Mouse (Mus musculus) cerebellum, adult (tissue): ENCODE results near the gene Scd1.

Experiments used
- ATAC-seq: cut with Nextera tagmentation; 2 replicates; pipeline ENCODE4 v1.9.2; 2017; ENCODE audit warnings: mild to moderate bottlenecking, moderate library complexity, mixed read lengths; ENCODE audit not compliant: insufficient number of reproducible peaks, low FRiP score, low TSS enrichment

Scd1 gene

DNA sequence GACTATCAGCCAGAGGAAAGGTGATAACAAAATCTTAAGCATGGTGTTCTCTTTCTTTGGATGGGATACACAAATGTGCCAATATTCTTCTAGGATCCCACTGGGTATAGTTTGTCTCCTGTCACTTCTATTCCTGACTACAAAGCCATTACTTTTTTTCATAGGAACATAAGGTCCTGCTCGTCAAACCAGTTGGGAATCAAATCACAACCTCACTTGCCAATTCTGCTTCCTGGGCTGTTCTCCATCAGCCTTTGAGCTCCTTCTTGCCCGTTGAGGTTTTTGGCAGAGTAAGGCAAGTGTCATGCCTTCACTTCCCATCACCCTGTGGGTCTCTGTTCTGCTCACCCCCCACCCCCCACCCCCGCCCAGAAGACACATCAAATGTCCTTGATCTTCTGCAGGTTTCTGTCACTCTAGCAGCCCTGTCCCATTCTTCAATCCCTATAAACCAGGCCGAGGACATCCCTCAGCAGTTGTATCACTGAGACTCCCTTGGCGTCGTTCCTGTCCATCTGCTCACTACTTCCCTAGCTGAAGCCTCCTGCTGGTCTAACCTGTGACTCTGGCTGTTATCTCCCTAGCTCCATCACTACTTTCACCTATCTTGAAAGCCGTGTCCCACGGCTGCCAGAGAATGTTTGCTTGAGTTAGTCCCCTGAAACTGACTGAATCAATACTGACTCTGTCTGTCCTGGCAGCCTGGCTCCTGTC is 7.0 kb downstream of the Scd1 start:
- peak; percentile 79 for ATAC-seq

DNA sequence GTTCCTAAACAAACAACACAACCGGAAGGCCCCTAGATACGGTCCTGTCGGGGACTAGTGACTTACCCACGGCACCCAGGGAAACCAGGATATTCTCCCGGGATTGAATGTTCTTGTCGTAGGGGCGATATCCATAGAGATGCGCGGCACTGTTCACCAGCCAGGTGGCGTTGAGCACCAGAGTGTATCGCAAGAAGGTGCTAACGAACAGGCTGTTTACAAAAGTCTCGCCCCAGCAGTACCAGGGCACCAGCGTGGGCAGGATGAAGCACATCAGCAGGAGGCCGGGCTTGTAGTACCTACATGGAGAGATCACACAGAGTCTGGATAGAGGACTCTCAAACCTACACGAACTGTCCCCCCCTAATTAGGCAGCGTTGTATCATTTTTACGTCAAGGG is 7.6 kb downstream of the Scd1 start:
- ATAC-seq: peak; percentile 49; the same call in 1 of the 2 replicates

DNA sequence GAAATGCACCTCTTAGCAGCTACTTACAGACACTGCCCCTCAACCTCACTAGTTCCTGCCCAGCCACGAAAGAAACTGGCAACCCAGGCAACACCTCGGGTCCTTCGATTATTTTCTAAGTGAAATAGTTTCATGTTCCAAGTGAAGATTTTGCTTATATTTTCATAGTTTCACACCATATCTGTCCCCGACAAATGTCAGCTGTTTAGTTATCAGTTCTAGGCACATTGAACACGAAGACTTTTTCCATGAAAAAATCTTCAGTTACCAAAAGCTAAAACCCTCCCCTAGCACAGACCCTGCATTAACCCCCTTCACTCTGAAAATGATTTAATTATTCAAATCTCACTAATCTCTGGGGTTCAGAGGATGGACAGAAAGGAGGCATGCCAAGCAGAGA is 10.9 kb downstream of the Scd1 start:
- ATAC-seq: no peak

DNA sequence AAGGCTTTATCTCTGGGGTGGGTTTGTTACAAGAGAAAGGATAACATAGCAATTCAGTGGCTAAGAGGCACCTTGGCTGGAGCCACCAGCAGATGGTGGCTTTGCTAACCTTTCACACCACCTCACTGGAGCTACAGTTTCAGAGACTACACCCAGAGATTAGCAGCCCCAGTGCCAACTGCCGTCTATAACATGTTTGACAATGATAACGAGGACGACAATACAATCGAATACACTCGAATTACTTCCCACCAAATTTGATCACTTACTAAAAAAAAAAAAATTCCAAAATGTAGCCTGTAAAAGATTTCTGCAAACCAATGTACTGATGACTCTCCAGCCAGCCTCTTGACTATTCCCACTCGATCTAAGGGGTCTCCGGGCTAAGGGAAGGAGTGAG is 12.7 kb downstream of the Scd1 start:
- ATAC-seq: no peak

DNA sequence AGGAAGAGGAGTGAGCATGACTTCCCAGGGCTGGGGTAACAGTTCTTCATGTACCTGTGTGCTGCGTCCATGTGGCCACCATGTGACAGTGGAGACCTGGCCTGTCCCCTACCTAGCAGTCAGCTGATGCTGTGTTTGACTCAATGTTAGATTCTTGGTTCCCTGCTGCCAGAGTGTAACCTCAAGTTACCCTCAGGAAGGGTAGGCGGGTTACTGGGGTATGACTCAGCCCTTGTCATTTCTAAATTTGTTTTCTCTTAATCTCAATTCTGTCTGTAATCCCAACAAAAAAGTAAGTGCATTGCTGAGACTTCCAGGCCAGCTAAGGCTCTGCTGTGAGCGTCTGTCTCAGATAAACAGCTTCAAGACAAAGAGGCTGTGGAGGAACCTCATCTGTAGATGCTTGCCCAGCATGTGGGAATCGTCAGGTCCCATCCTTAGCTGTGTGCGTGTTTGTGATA is 13.7 kb downstream of the Scd1 start:
- no peak for ATAC-seq

DNA sequence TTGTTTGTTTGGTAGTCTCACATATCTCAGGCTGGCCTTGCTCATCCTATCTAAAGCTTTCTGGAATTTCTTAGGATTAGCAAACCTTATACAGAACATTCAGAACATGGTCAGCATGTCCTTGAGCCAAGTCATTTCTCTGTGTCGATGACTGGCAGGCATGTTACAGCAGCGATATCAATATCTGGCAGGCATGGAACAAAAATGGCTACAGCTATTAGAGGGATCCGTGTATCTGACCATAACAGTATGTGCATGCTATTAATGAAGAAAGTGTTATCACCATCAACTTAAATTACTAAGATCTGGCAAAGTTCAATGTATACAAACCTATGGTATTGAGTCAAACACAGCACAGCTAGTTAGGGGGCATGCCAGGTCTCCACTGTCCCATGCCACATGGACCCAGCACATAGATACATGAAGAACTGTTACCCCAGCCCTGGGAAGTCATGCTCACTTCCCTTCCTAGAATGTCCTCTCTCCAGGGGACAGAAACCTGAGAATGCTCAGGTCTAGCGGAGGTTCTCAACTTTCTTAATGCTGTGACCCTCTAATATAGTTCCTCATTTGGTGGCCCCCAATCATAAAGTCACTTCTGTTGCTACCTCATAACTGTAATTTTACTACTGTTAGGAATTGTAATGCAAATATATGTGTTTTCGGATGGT is 15.2 kb downstream of the Scd1 start:
- no peak for ATAC-seq

DNA sequence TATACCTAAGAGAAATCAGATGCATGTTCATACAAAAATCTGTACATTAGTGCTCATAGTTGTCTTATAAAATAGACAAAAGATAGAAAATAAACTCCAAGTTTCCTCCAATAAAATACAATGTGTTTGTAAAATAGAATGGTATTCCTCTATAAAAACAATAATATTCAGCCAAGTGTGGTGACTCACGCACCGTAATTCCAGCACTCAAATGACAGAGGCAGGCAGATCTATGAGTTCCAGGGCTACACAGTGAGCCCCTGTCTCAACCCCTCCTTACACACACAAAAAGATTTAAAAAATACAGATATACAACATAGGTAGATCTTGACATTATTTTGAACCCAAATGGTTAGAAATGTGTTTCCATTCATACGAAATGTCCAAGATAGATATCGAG is 15.8 kb downstream of the Scd1 start:
- no peak for ATAC-seq

DNA sequence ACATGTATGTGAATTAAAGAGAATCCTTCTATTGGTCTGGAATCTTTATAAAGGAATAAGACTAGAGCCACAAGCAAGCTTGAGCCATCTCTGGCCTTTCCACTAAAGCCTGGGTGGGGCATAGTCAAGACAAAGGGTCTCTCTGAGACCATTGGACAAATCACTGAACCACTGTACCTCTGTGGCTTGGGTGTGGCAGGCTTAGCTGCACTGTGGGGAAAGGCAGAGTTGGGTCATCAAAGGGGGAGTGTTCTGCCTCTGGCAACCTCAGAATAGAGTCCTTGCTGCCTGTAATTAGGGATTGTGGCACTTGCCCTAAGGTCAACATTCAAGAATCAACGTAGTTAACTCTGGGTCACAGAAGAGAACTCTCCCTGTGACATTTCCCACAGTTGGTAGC is 18.2 kb downstream of the Scd1 start:
- no peak for ATAC-seq

DNA sequence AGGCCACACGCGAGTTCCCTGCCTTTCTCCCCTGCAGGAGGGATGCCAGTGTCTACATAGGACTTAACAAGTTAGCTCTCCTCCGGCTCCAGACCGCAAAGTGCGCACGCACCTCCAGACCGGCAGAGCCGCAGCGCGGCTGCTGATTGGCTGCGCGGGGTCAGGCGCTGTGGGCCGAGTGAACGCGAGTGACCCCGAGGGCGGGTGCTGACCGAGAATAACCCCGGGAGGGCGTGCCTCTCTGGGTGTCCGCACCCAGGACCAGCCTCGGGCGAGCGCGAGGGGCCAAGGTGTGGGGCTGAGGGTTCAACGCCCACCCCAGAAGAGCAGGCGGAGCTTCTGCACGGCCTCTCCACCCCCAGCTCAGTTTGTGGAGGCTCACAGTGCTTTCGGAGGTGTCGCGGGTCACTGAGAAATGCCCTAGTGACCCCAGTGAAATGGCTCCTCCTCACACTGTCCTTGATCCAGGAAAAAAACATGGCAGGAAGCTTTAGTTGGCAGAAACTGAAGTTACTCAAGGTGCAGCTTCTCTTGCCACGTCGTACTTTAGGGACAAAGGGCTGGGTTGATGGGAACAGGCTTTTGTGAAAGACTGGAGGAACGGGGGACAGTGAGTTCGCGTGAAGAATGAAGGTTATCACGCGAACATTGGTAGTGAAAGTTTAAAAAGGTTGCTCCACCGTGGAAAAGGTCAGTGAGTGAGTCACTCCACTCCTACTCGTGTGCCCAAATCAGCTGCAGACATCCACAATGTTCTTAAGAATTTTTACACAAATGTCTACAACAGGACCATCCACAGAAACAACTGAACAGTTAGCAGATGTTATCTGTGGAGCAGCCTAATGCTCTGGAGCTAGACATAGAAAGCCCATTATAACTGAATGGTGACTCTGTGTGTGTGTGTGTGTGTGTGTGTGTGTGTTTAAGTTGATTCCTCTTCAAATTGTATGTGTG is 18.9 kb downstream of the Scd1 start:
- peak; percentile 99 for ATAC-seq

DNA sequence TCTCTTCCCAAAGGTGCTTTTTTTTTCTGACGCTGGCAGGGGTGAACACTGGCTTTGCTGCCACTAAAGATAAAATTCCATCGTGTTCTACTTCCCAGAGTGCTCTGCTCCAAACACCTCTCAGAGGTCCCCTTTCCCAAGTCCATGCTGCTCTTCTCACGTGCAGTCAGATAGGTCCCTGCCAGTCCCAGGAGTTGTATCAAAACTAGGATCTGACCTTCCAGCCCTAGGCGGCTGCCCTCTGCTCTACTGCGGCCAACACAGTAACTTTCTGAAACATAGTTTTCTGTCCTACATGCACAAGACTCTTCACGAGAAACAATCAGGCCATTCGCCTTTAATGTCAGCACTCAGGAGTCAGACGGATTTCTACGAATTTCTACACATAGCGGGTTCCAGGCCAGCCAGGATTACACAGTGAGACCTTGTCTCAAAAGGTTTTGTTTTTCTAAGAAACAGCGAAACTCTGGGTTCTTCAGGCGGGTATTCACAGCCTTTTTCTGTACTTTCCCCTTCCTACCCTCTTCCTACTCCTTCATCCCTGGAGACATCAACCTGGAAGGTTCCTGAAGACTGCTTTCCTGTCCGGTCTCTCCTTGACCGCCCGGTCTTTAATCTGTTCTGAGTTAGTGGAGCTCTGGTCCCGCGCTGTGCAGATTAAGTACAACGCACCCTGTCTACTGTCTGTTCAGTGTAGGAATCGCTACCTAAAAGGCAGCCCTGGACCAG is 19.8 kb downstream of the Scd1 start:
- ATAC-seq: no peak

DNA sequence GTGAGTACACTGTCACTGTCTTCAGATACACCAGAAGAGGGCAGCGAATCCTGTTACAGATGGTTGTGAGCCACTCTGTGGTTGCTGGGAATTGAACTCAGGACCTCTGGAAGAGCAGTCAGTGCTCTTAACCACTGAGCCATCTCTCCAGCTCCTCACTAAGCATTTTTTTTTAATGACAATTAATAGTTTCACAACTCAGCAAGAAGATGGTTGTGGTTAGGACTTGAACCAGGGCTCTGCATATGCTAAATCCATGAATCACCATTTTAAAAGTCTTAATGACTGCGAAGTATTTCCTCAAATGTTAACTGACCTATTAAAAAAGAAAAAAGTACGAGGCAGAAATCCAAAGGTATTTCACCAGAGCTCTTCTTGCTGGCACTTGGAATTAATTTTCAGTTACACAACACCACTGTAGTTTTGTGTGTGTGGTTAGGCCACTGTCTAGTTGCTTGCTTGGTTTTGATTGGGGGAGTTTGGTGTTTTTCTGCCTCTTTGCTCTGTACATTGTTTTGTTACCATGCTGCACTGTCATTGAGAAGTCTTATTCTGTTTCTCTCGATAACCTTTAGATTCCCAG is 20.5 kb downstream of the Scd1 start:
- ATAC-seq: no peak

DNA sequence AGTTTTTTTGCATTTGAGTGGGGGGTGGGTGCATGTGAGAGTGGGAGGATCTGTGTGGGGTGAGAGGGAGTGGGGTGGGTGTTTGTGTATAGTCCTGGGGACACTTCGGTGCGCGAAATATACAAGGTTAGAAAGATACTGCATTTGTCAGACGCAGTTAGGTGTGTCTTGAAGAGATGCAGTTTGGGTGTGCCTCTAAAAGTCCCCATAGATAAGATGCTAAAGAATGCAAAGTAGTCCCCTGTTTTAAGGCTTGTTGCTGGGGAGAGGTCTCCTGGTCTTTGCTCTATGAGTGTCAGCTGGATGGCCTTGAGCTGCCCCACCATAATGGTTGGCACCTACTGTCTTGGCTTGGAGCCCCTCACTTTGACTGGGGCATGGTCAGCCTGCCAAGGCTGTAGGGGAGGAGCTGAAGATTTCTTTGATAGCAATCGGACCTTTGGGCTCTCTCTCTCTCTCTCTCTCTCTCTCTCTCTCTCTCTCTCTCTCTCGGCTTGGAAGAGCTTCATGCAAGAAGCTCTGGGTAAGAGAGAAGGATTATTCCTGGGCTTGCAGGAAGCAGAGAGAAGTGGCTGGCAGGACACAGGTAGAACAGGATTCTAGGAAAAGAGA is 21.7 kb downstream of the Scd1 start:
- no peak for ATAC-seq

DNA sequence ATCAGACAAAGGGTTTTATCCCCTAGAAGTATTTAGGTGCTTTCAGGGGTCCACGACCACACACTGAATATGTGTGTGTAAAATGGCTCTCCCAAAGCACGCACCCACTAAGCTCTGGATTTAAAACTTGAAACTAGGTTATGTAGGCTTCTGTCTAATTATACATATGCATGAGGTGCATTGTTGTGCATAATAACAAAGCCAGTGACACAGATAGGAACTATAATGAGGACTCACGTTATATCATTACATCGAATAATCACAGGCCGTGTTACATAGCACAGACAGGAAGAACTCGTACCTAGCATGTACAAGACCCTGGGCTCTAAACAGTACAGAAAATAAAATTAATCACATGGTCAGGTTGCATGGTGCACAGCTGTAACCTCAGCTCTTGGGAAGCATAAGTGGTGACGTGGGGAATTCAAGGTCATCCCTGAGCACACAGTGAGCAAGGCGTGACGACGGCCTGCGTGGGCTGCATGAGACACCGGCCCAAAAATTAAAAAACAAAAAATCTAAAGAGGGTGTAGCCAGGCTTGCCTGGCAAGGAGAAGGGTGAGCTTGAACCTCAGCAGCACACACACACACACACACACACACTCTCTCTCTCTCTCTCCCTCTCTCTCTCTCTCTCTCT is 24.9 kb downstream of the Scd1 start:
- no peak for ATAC-seq

DNA sequence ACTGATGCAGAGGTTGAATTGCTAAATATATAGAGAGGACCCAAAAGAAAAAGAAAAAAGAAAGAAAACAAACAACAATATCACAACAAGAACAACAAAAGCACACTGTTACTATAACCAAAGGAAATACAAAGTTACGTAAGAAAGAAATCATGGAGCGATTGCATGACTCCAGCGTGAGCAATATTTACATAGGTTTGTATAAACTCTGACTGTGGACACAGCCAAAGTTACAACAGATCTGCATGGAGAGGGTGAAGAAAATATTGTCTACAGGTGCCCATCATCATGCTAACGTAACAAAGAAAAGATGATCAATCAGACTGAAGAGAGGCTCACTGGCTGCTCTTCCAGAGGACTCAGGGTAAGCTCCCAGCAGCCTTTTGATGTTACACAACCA is 27.6 kb downstream of the Scd1 start:
- no peak for ATAC-seq

DNA sequence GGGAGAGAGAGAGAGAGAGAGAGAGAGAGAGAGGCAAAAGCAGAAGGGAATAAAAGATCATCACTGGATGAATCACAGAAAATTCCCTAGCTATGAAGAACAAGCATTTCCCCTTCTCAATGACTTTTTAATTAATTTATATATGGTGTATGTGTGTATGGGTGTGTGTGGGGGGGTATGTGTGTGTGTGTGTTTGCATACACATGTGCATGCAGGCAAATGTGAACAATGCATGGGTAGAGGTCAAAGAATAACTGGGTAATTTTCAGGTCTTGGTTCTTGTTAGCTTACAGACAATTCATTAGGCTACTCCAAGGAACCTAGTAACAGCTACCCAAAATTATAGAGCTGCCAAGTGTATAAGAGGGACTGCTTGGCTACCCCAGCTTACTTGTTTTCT is 28.6 kb downstream of the Scd1 start:
- ATAC-seq: no peak

DNA sequence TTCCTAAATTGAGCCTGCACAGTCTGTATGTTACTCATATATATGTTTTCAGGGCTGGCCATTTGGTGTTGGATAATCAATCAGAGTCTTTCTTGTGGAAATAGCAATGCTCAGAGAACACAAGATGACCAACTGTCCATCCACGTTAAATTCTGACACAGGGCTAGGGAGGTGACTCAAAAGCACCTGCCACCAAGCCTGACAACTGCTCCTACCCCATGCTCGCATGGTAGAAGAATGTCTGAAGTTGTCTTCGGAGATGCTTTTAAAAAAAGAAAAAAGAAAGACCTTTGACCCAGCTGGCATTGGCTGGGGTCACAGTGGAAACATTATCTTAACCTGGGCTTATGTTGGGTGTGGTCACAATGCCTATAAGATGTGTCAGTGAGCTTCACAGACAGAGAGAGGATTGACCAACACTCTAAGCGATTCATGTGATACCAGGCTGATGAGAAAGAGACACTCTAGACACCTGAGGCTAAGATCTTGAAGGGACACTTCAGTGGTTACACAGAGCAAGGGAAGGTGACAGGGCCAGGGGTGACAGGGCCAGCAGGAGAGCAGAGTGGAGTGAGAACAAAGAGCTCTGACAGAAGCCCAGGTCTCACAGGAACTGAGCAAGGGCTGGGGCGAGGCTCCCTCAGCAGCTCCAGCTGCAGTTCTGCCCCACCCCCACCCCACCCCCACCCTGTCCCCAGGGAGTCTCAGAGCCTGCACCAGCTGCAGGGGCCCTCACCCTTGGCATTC is 29.9 kb downstream of the Scd1 start:
- no peak for ATAC-seq

DNA sequence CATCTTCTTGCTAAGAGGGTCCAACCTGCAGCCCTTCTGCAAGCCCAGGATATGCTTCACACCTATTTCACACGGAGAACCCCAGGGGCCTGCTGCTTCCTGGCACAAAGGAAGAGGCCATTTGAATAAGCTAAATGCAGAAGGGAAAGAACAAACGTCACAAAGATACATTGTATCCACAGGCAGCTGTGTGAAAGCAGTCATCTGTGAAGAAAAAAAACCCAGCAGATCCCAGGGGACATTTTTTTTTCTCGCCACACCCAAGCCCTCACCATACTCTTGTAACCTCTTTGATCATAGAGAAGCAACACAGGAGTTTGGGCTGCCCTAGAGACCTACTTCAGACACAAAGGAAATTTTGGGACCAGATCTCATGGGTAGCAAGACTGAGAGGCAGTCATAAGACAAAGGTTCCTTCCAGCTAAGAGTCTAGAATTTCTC is 31.1 kb downstream of the Scd1 start:
- ATAC-seq: no peak

DNA sequence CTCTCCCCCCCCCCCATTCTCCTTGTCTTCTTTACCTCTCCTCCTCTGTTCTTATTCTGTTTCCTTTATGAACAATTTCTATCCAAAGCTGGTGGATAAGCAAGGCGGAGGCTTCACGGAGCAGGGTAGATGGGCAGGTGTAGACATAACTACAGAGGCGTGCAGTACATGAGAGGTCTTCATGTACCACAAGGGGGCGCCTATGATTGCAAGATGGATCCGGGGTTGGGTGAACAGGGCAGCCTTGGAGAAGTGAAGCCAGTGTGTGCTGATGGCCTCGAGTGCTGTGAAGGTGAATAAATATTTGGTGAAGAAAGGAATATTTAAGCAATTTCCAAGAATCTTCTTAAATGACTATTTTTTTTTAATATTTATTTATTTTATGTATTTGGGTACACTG is 34.7 kb downstream of the Scd1 start:
- peak; percentile 95 for ATAC-seq
